18 mouse cellular contexts compared by ENCODE assay signal in genomic region chr9:44640028-44640427, GRCm38 (mm10). TPM values are rescaled to one million over a fixed set of nuclear protein-coding genes. Genes with fewer than 3 reads are reported as not detected.
"Had no signal": no experiment of that assay in that cellular context is flagged by ENCODE, and none has a peak within 500 bp of the region (broad histone marks: within the 10 kb centered on the region; RNA-seq: fewer than 3 reads in every experiment).

No protein-coding gene starts in this region.

RNA-seq across cellular contexts. Expression of gene Treh, which starts 33.0 kb away (rescaled TPM):
- total RNA-seq: layer of hippocampus, adult 8-10 months; layer of hippocampus, postnatal 10 days; layer of hippocampus, postnatal 36 days; left cerebral cortex, postnatal 10 days; monocyte, adult 5-6 weeks had no signal
- polyA plus RNA-seq: limb, embryonic 11.5 days; limb, embryonic 14.5 days; liver, embryonic 11.5 days; lung, embryonic 15.5 days; midbrain, embryonic 10.5 days; midbrain, embryonic 13.5 days; midbrain, embryonic 16.5 days; neural tube, embryonic 11.5 days; neural tube, embryonic 14.5 days; spleen, adult 2 months; stomach, embryonic 16.5 days; testis, adult 2 months; urinary bladder, adult 2 months had no signal
